Mouse (Mus musculus) MEL (cell line): ENCODE data around the gene Rpl24. TPM values are rescaled to one million over a fixed set of nuclear protein-coding genes. Genes with fewer than 3 reads are reported as not detected.

Source experiments
- DNase-seq: peaks from one replicate; pipeline ENCODE4 v3.0.0; 2011; ENCODE audit warnings: low read depth, low spot score
- H3K27ac ChIP-seq: 2 replicates; pipeline ENCODE4 v1.5.1; 2012; ENCODE audit warnings: low read depth, mild to moderate bottlenecking, control low read depth, low read length, moderate library complexity; ENCODE audit not compliant: control insufficient read depth
- H3K27me3 ChIP-seq, 2 experiments: fragments of 150-350 bp in 1 of 2; sonication (generic) in 1 of 2; 2 replicates each; pipeline ENCODE4 v1.6.1; 2012; ENCODE audit warnings: low read length in 2 of 2, mild to moderate bottlenecking in 2 of 2, improper control_type of control experiment in 1 of 2, moderate library complexity in 1 of 2; ENCODE audit not compliant: insufficient read depth in 2 of 2, control insufficient read depth in 1 of 2
- H3K36me3 ChIP-seq, 2 experiments: 2 replicates each; pipeline ENCODE4 v1.6.1; 2012 to 2014; ENCODE audit warnings: low read length in 2 of 2, improper control_type of control experiment in 1 of 2, inconsistent platforms in 1 of 2, mild to moderate bottlenecking in 1 of 2; ENCODE audit not compliant: insufficient read depth in 2 of 2, control insufficient read depth in 1 of 2
- H3K4me1 ChIP-seq, 2 experiments: fragments of 150-350 bp in 1 of 2; sonication (generic) in 1 of 2; 2 replicates each; pipeline ENCODE4 v1.6.1; 2012; ENCODE audit warnings: low read length in 2 of 2, improper control_type of control experiment in 1 of 2, mild to moderate bottlenecking in 1 of 2; ENCODE audit not compliant: insufficient read depth in 2 of 2, control insufficient read depth in 1 of 2
- H3K4me3 ChIP-seq, 2 experiments: fragments of 150-350 bp in 1 of 2; sonication (generic) in 1 of 2; 2 replicates each; pipeline ENCODE4 v1.5.1; 2012; ENCODE audit warnings: low read depth in 2 of 2, low read length in 2 of 2, mild to moderate bottlenecking in 2 of 2, moderate library complexity in 2 of 2, control low read depth in 1 of 2, improper control_type of control experiment in 1 of 2; ENCODE audit not compliant: control insufficient read depth in 1 of 2, insufficient read depth in 1 of 2
- H3K79me2 ChIP-seq: 2 replicates; pipeline ENCODE4 v1.6.1; 2012; ENCODE audit warnings: mild to moderate bottlenecking, low read length, moderate library complexity; ENCODE audit not compliant: control insufficient read depth, poor library complexity, insufficient read depth
- H3K9ac ChIP-seq: 2 replicates; pipeline ENCODE4 v1.6.1; 2012; ENCODE audit warnings: low read depth, mild to moderate bottlenecking, control low read depth, low read length, moderate library complexity; ENCODE audit not compliant: control insufficient read depth, poor library complexity, severe bottlenecking
- H3K9me3 ChIP-seq: fragments of 150-350 bp; sonication (generic); replicated peaks from 2 replicates; pipeline ENCODE4 v1.6.1; 2012; ENCODE audit warnings: mild to moderate bottlenecking, low read length, improper control_type of control experiment, moderate library complexity; ENCODE audit not compliant: insufficient read depth
- BHLHE40 ChIP-seq: IDR thresholded peaks from 2 replicates; pipeline ENCODE4 v1.6.1; 2012; ENCODE audit warnings: low read depth, mild to moderate bottlenecking, inconsistent platforms, low read length, improper control_type of control experiment, borderline replicate concordance
- CHD2 ChIP-seq: IDR thresholded peaks from 2 replicates; pipeline ENCODE4 v1.6.1; 2011; ENCODE audit warnings: low read length, improper control_type of control experiment
- CTCF ChIP-seq, 3 experiments: IDR thresholded peaks in 2 of 3; conservative IDR thresholded peaks in 1 of 3; 2 replicates each; pipeline ENCODE4 v1.5.1; 2011 to 2012; ENCODE audit warnings: low read length in 3 of 3, low read depth in 2 of 3, mild to moderate bottlenecking in 2 of 3, improper control_type of control experiment in 1 of 3, inconsistent platforms in 1 of 3, mixed read lengths in 1 of 3, moderate library complexity in 1 of 3; ENCODE audit not compliant: control insufficient read depth in 1 of 3, insufficient read depth in 1 of 3, poor library complexity in 1 of 3, severe bottlenecking in 1 of 3
- E2F4 ChIP-seq: IDR thresholded peaks from 2 replicates; pipeline ENCODE4 v1.6.1; 2011; ENCODE audit warnings: low read depth, low read length, improper control_type of control experiment, borderline replicate concordance
- ELF1 ChIP-seq: IDR thresholded peaks from 2 replicates; pipeline ENCODE4 v1.6.1; 2014; ENCODE audit warnings: low read depth, mild to moderate bottlenecking, inconsistent platforms, low read length, improper control_type of control experiment, moderate library complexity
- EP300 ChIP-seq, 2 experiments: IDR thresholded peaks; 2 replicates each; pipeline ENCODE4 v1.6.1; 2011; ENCODE audit warnings: improper control_type of control experiment in 2 of 2, low read length in 2 of 2, low read depth in 1 of 2, mild to moderate bottlenecking in 1 of 2
- GABPA ChIP-seq: IDR thresholded peaks from 2 replicates; pipeline ENCODE4 v1.6.1; 2012; ENCODE audit warnings: low read depth, mild to moderate bottlenecking, inconsistent platforms, low read length, improper control_type of control experiment, moderate library complexity
- GATA1 ChIP-seq: IDR thresholded peaks from 2 replicates; pipeline ENCODE4 v1.6.1; 2011; ENCODE audit warnings: low read depth, low read length, improper control_type of control experiment
- HCFC1 ChIP-seq: IDR thresholded peaks from 2 replicates; pipeline ENCODE4 v1.6.1; 2012; ENCODE audit warnings: low read depth, mild to moderate bottlenecking, inconsistent platforms, low read length, improper control_type of control experiment, moderate library complexity
- JUND ChIP-seq: IDR thresholded peaks from 2 replicates; pipeline ENCODE4 v1.6.1; 2011; ENCODE audit warnings: low read depth, mild to moderate bottlenecking, improper control_type of control experiment, low read length
- KAT2A ChIP-seq: conservative IDR thresholded peaks from 2 replicates; pipeline ENCODE4 v1.6.1; 2012; ENCODE audit warnings: low read depth, low read length, improper control_type of control experiment, inconsistent platforms
- MAZ ChIP-seq: IDR thresholded peaks from 2 replicates; pipeline ENCODE4 v1.6.1; 2012; ENCODE audit warnings: low read depth, mild to moderate bottlenecking, inconsistent platforms, low read length, improper control_type of control experiment
- MXI1 ChIP-seq: IDR thresholded peaks from 2 replicates; pipeline ENCODE4 v1.6.1; 2011; ENCODE audit warnings: mild to moderate bottlenecking, low read depth, low read length, improper control_type of control experiment
- MYB ChIP-seq: IDR thresholded peaks from 2 replicates; pipeline ENCODE4 v1.6.1; 2011; ENCODE audit warnings: mild to moderate bottlenecking, low read depth, low read length, improper control_type of control experiment
- MYC ChIP-seq: IDR thresholded peaks from 2 replicates; pipeline ENCODE4 v1.6.1; 2011; ENCODE audit warnings: low read depth, mild to moderate bottlenecking, low read length, improper control_type of control experiment, moderate library complexity
- NRF1 ChIP-seq: IDR thresholded peaks from 2 replicates; pipeline ENCODE4 v1.6.1; 2014; ENCODE audit warnings: low read depth, mild to moderate bottlenecking, inconsistent platforms, low read length, improper control_type of control experiment, moderate library complexity; ENCODE audit not compliant: poor library complexity, insufficient read depth, severe bottlenecking
- POLR2A ChIP-seq, 2 experiments: IDR thresholded peaks; 2 replicates each; pipeline ENCODE4 v1.6.1; 2011 to 2012; ENCODE audit warnings: low read length in 2 of 2, mild to moderate bottlenecking in 2 of 2, control low read depth in 1 of 2, improper control_type of control experiment in 1 of 2, low read depth in 1 of 2, moderate library complexity in 1 of 2; ENCODE audit not compliant: control insufficient read depth in 1 of 2, insufficient read depth in 1 of 2, poor library complexity in 1 of 2
- RAD21 ChIP-seq: IDR thresholded peaks from 2 replicates; pipeline ENCODE4 v1.6.1; 2011; ENCODE audit warnings: mild to moderate bottlenecking, low read depth, low read length, improper control_type of control experiment
- RCOR1 ChIP-seq: IDR thresholded peaks from 2 replicates; pipeline ENCODE4 v1.6.1; 2012; ENCODE audit warnings: low read depth, mild to moderate bottlenecking, inconsistent platforms, low read length, improper control_type of control experiment
- SIN3A ChIP-seq: IDR thresholded peaks from 2 replicates; pipeline ENCODE4 v1.6.1; 2012; ENCODE audit warnings: low read length, improper control_type of control experiment, inconsistent platforms
- SMC3 ChIP-seq: IDR thresholded peaks from 2 replicates; pipeline ENCODE4 v1.6.1; 2011; ENCODE audit warnings: low read depth, low read length, improper control_type of control experiment
- TBP ChIP-seq: IDR thresholded peaks from 2 replicates; pipeline ENCODE4 v1.8.0; 2011; ENCODE audit warnings: low read depth, low read length, improper control_type of control experiment
- TCF12 ChIP-seq: IDR thresholded peaks from 2 replicates; pipeline ENCODE4 v1.6.1; 2014; ENCODE audit warnings: low read depth, mild to moderate bottlenecking, inconsistent platforms, low read length, improper control_type of control experiment, moderate library complexity
- USF1 ChIP-seq: IDR thresholded peaks from 2 replicates; pipeline ENCODE4 v1.6.1; 2014; ENCODE audit warnings: low read depth, mild to moderate bottlenecking, inconsistent platforms, low read length, improper control_type of control experiment, moderate library complexity
- ZNF384 ChIP-seq: IDR thresholded peaks from 2 replicates; pipeline ENCODE4 v1.6.1; 2012; ENCODE audit warnings: low read depth, mild to moderate bottlenecking, inconsistent platforms, low read length, improper control_type of control experiment
- polyA plus RNA-seq, 2 experiments: library from polyadenylated mRNA; stranded (reverse) in 1 of 2; unstranded in 1 of 2; fragments of >175 nt in 1 of 2; fragments of >200 nt in 1 of 2; gene quantifications; 2 replicates each; pipeline versions ENCODE4 v1.2.1 to v1.2.4; 2012; ENCODE audit warnings: low replicate concordance in 2 of 2, low read depth in 1 of 2; ENCODE audit not compliant: insufficient read length in 2 of 2, insufficient read depth in 1 of 2, missing spikeins in 1 of 2
- total RNA-seq: library from RNA; depleted of rRNA; stranded (reverse); fragments of 300-350 nt; gene quantifications from 2 replicates; pipeline ENCODE4 v1.2.3, GENCODE M21; 2012

Gene Rpl24
- total and polyA plus RNA-seq, 3 experiments = 132 to 1,552 TPM; not detected in 1

DNA sequence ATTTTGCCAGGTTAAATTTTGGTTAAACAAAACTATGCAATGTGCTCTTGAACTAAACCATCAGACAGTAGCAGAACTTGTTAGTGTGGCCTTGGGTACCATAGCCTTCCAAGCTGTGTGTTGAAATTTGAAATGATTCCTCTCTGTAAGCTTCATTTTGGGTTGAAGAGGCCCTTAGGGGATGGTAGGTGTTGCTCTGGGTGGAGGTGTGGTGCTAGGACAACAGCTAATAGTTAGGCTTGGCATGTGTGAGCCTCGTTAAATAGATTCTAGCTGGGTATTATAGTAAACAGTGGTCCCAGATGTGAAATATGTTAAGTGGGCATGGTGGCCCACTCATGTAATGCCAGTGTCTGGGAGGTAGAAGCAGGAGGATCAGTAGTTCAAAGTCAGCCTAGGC is 1.1 kb downstream of the Rpl24 start:
- TF ChIP-seq NRF1 (no peak), KAT2A (no peak), SMC3 (no peak), MYC (no peak), ELF1 (no peak), POLR2A (IDR thresholded peaks at IDR 0.05; ENCODE audit: control insufficient read depth in 1 of 2, insufficient read depth in 1 of 2, low read depth in 1 of 2, low read length in 2 of 2, poor library complexity in 1 of 2) (no peak), HCFC1 (no peak), TBP (no peak), GABPA (no peak), CHD2 (no peak), ZNF384 (no peak), MYB (no peak), MAZ (no peak), SIN3A (no peak), USF1 (no peak), EP300 (IDR thresholded peaks at IDR 0.05; ENCODE audit: low read depth in 1 of 2, low read length in 2 of 2) (no peak), GATA1 (no peak), RAD21 (no peak), E2F4 (no peak), RCOR1 (no peak)
- TF ChIP-seq, all 39 proteins: peak for 0

DNA sequence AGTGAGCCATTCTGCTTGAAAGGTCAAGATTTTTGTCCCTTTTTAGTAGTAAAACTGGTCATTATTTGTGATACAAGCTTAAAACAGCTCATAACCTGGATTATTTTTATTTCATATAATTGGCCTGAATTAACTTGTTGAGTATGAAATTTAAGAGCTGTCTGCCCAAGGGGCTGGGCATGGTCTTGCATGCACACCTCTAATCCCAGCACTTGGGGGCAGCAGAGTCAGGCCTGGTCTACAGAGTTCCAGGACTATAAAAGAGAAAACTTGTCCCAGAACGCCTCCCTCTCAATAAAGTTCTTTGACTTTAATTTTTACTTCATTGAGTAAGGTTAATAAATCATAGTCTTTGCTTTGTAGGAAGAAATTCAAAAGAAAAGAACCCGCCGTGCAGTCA is 3.1 kb downstream of the Rpl24 start:
- H3K4me3 ChIP-seq = no peak overlapping the region; a peak in 1 of 4 replicates
- H3K27ac ChIP-seq = no peak overlapping the region
- TF ChIP-seq RAD21 (peak; percentile 15), HCFC1 (0 out of 2 replicates have a peak, but pooled peaks have one; percentile 46), GABPA (no peak), SIN3A (0 out of 2 replicates have a peak, but pooled peaks have one; percentile 40), CTCF (IDR thresholded peaks at IDR 0.05 in 2 of 3, conservative IDR thresholded peaks at IDR 0.05 in 1 of 3; ENCODE audit: control insufficient read depth in 1 of 3, insufficient read depth in 1 of 3, low read depth in 2 of 3, low read length in 3 of 3, poor library complexity in 1 of 3, severe bottlenecking in 1 of 3) (peak; percentile 54 to 66 (median 56)), BHLHE40 (no peak), RCOR1 (no peak), TCF12 (no peak), SMC3 (peak; percentile 37), MXI1 (0 out of 2 replicates have a peak, but pooled peaks have one; percentile 22), JUND (no peak), TBP (0 out of 2 replicates have a peak, but pooled peaks have one; percentile 32), POLR2A (IDR thresholded peaks at IDR 0.05; ENCODE audit: control insufficient read depth in 1 of 2, insufficient read depth in 1 of 2, low read depth in 1 of 2, low read length in 2 of 2, poor library complexity in 1 of 2) (peak in 1 of 2 experiments; percentile 14; a peak in 1 of 4 replicates)
- H3K4me1 ChIP-seq = peaks cover 0 to 22% of the 10 kb centered on the region in 2 experiments
- H3K9ac ChIP-seq = peak overlapping the region; percentile 41; the same call in 1 of the 2 replicates
- H3K36me3 ChIP-seq = peaks cover 23 to 55% of the 10 kb centered on the region in 2 experiments
- DNase-seq = peak; percentile 80
- no peaks in the 10 kb centered on the region for H3K9me3 ChIP-seq
- no peaks in the 10 kb centered on the region for H3K27me3 ChIP-seq
- H3K79me2 ChIP-seq = peaks cover 32% of the 10 kb centered on the region

More for the DNA sequence above, 1.1 kb downstream of the Rpl24 start:
- Histone ChIP-seq H3K79me2 (peaks cover 27% of the 10 kb centered on the region), H3K9me3 (no peaks in the 10 kb centered on the region), H3K27me3 (no peaks in the 10 kb centered on the region), H3K9ac (peak overlapping the region; percentile 98), H3K36me3 (peaks cover 23 to 47% of the 10 kb centered on the region in 2 experiments), H3K4me1 (peaks cover 0 to 22% of the 10 kb centered on the region in 2 experiments), H3K4me3 (peak overlapping the region; percentile 99), H3K27ac (peak overlapping the region; percentile 89)
- DNase-seq = peak; percentile 41
